Mouse (Mus musculus): ENCODE results near the gene Gm5426.

DNA sequence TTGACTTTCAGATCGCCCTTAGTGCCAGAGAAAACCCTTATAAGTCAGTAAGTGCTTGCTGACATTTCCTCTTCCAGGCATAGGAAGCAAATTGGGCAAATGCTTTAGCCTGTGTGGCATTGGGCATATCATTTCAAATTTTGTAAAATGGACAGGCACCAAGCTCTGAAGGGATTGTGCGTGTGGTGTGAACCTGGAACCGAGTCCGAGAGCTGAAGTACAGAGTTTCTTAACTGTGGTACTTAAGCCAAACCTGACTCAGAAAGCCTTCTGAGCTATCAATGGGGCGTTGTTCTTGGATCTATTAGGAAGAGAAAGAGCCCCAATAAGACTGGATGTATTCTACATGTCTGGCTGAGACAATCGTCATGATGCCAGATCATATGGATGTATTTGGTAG is 40.5 kb downstream of the Gm5426 start:
- TF ChIP-seq CTCF (IDR thresholded peaks at IDR 0.05; ENCODE audit: insufficient read depth, low read depth, low read length) = no peak
- no peak for TF ChIP-seq POLR2A (IDR thresholded peaks at IDR 0.05; ENCODE audit: insufficient read depth, low read depth, low read length)
